Mouse (Mus musculus) cerebellum, adult 11-12 months (tissue): ENCODE data around the gene Celsr1.
A peak's percentile ranks its signal among the peaks of the same experiment; 100 is the strongest.

Experiments
- DNase-seq: peaks from one replicate; pipeline ENCODE4 v3.0.0; 2022

Celsr1 gene

GRCm38 (mm10) chr15:85949421-85950164 is 84.0 kb downstream of the Celsr1 start:
- DNase-seq = no peak

GRCm38 (mm10) chr15:85947967-85948366 is 85.6 kb downstream of the Celsr1 start:
- DNase-seq = no peak

- no peak for DNase-seq
These were observed 86.0 kb downstream of the Celsr1 start for GRCm38 (mm10) chr15:85947541-85947940.

- DNase-seq = no peak
These were observed 97.9 kb downstream of the Celsr1 start for GRCm38 (mm10) chr15:85935627-85936049.

- no peak for DNase-seq
These were observed 105.4 kb downstream of the Celsr1 start for GRCm38 (mm10) chr15:85928161-85928560.

GRCm38 (mm10) chr15:85921855-85922254 is 111.7 kb downstream of the Celsr1 start:
- no peak for DNase-seq

GRCm38 (mm10) chr15:85919892-85920248 is 113.7 kb downstream of the Celsr1 start:
- no peak for DNase-seq

- DNase-seq = no peak
These were observed 114.2 kb downstream of the Celsr1 start for GRCm38 (mm10) chr15:85919191-85919891.

- DNase-seq = no peak
These were observed 120.0 kb downstream of the Celsr1 start for GRCm38 (mm10) chr15:85913605-85914004.

GRCm38 (mm10) chr15:85909931-85910330 is 123.6 kb downstream of the Celsr1 start:
- no peak for DNase-seq

GRCm38 (mm10) chr15:85909492-85909829 is 124.1 kb downstream of the Celsr1 start:
- no peak for DNase-seq

GRCm38 (mm10) chr15:85908660-85909491 is 124.7 kb downstream of the Celsr1 start:
- DNase-seq = no peak

GRCm38 (mm10) chr15:85903826-85904225 is 129.8 kb downstream of the Celsr1 start:
- no peak for DNase-seq

GRCm38 (mm10) chr15:85902505-85902904 is 131.1 kb downstream of the Celsr1 start:
- no peak for DNase-seq

- no peak for DNase-seq
These were observed 132.8 kb downstream of the Celsr1 start for GRCm38 (mm10) chr15:85900801-85901200.

GRCm38 (mm10) chr15:85900318-85900717 is 133.3 kb downstream of the Celsr1 start:
- DNase-seq = no peak

GRCm38 (mm10) chr15:85899396-85899795 is 134.2 kb downstream of the Celsr1 start:
- no peak for DNase-seq

- no peak for DNase-seq
These were observed 136.5 kb downstream of the Celsr1 start for GRCm38 (mm10) chr15:85897113-85897512.

- peak; percentile 59 for DNase-seq
These were observed 137.3 kb downstream of the Celsr1 start for GRCm38 (mm10) chr15:85896284-85896683.

- DNase-seq = no peak
These were observed 139.7 kb downstream of the Celsr1 start for GRCm38 (mm10) chr15:85893871-85894270.

GRCm38 (mm10) chr15:85892498-85893118 is 141.0 kb downstream of the Celsr1 start:
- no peak for DNase-seq

- no peak for DNase-seq
These were observed 141.6 kb downstream of the Celsr1 start for GRCm38 (mm10) chr15:85891971-85892370.

- no peak for DNase-seq
These were observed 144.3 kb downstream of the Celsr1 start for GRCm38 (mm10) chr15:85889235-85889634.
